Mouse (Mus musculus) lung, postnatal 14 days (tissue): ENCODE results near the gene Gm21858.
"Not testable (repeated sequence)": the region's sequence is repeated elsewhere in the genome, so short reads cannot be mapped to it uniquely, and the experiment has no call there.

ENCODE experiments used
- DNase-seq: peaks from one replicate; pipeline ENCODE4 v3.0.0; 2021

Gm21858 gene

GRCm38 (mm10) chrY:55731456-55731855 lies at the start of gene Gm21858:
TSS of gene Gm21858 (plus strand) at chrY:55731756.
- not testable (repeated sequence) for DNase-seq
